Mouse (Mus musculus): ENCODE data around the gene H2-K1. TPM values are rescaled to one million over a fixed set of nuclear protein-coding genes. Genes with fewer than 3 reads are reported as not detected.
"Not testable (repeated sequence)": the region's sequence is repeated elsewhere in the genome, so short reads cannot be mapped to it uniquely, and the experiment has no call there.

H2-K1 gene
- total RNA-seq, 2 experiments from 2014 or later: 173 to 174 TPM

DNA sequence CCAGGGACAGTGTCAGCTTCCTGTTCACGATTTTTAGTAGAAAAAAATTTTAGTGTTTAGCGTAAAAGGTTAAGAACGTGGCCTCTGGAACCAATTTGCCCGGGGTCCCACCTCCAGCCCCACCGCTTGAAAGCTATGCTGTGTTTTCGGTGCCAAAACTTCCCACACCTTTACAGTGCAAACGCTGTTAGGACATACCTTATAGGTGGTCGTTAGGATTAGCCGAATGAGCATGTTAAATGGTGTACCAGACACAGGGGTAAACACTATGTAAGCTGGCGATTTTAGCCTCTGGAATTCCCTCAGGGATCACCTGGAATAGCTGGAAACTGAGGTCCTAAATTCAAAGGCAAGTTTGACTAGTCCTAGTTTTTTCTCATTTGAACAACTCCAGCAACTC lies 43.8 kb downstream of the H2-K1 start:
- DNase-seq (ENCODE audit: low spot score in 2 of 2): no peak

DNA sequence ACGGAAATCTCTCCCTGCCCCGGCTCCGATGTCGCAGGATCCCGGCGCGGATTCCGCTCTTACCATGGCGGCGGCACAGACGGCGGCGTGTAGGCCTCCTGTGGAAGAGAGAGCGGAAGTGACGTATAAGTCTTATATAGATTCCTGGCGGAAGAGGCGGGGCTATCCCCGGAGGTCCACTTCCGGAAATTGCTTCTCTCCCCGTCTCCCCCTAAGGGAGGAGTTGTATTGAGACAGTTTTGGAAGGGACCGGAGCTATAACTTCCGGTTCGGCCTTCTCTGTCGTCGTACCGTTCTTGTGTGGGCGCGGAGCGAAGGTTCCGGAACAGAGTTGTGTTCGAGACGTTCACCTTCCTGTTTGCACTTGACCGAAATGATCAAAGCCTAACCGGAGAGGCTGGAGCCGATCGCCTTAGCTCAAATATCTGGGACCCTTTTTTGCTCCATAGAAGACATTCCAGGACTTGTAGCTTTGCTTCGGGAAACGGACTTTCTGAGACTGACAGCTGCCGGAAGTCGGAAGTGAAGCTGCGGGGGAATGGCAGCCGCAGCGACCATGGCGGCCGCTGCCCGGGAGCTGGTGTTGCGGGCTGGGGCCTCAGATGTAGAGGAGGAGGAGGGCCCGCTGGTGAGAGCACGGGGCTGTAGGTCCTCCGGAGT lies 44.5 kb downstream of the H2-K1 start, which contains the start of the genes Vps52 and Rps18:
Vps52 (plus strand) TSS at position 258 of the 660 bp plus-strand sequence.
Rps18 (minus strand) TSS at position 447 of the 660 bp plus-strand sequence.
- peak; percentile 78 to 82 for DNase-seq (ENCODE audit: low spot score in 2 of 2)

DNA sequence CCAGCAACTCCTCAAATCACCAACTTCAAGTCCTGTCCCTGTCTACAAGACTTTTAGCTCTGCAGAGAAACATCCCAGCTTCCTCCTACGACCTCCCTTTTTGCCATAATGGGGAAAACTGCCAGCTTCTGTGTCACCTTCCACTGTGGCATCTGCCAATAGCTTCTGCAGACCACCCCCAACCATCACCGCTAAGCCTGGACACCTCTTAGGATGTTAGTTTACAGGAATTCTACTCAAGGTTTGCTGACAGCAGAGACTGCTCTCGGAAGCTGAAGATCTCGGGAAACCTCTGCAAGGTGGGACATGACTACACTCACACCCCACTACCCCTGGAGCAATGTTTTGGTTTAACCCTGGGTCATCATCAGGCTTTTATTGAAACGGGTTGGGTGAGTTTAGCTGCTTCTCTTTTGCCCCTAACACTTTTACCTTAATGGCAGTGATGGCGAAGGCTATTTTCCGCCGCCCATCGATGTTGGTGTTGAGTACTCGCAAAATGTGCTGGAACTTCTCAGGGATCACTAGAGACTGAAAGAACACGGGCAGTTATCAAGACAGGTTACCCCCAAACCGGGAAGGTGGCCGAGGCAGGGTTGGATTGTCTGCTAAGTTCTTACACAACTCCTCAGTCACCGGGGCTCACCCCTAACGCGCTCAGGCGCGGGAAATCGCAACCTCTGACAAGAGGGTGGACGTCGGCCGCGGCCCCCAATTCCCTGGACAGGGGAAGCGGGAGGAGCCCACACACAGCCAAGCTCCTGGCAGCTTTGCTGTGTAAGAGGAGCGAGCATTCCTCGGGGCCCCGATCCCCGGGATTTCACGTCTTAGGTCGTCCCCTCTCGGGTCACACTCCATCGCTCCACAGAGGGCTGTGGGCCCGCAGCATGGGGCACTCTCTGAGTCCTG lies 45.2 kb downstream of the H2-K1 start:
- DNase-seq (ENCODE audit: low spot score in 2 of 2): peak in 1 of 2 experiments; percentile 28

DNA sequence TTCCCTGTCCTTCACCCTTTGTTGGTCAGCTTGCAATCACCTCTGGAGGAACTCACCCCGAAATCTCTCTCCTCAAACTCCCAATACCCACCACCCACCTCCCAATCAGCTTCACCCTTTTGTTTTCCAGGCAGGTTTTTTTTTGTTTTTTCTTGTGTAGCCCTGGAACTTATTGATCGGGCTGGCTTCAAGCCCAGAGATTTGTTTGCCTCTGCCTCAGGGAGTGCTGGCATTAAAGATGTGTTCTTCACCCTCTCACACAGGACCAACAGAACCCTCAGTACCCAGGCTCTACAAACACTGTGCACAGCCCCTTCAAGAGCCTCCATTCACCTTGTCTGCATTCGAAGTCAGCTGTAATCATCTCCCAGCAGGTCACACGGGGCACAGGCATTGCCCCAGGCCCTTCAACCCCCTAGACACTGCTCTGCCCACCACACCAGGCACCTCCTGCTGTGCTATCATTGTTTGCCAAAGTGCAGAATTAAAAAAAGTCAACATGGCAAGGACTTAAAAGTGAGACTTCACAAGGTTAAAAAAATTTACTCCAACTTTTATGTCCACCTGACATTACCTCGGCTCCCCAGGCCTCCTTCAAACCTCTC lies 46.1 kb downstream of the H2-K1 start:
- DNase-seq (ENCODE audit: low spot score in 2 of 2): no peak

DNA sequence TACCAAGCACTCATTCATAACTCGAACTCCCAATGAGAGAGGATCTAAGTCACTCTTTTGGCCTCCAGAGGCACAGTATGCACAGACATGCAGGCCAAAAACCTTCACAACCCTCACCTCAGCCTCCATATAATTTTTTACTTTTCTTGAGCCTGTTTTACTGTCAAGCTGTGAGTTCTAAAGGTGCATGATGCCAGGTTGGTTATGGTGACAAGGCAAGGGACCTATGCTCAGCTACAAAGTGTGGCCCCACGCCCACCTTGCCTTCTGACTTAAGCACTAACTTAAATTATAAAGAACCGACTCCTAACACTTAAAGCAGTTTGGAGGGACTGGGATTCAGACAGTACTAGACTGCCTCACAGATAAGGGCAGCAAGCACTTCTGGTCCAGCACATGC lies 46.8 kb downstream of the H2-K1 start:
- DNase-seq (ENCODE audit: low spot score in 2 of 2): no peak

DNA sequence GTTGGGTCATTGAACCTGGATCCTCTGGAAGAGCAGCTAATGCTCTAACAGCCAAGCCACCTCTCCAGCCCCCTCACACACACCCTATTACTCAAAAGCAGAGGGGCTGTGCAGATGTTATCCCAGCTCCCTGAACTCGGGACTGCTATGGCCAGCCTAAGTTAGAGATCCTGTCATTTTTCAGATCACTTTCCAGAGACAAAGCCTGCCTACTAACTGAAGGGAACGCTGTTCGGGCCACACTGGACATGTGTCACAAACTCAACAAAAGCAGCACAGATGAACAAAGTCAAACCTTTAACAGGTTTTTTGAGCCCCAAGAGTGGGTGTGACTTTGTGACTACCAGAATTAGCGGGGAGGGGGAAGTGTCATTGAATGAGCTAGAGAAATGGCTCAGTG lies 47.3 kb downstream of the H2-K1 start:
- no peak for DNase-seq (ENCODE audit: low spot score in 2 of 2)

DNA sequence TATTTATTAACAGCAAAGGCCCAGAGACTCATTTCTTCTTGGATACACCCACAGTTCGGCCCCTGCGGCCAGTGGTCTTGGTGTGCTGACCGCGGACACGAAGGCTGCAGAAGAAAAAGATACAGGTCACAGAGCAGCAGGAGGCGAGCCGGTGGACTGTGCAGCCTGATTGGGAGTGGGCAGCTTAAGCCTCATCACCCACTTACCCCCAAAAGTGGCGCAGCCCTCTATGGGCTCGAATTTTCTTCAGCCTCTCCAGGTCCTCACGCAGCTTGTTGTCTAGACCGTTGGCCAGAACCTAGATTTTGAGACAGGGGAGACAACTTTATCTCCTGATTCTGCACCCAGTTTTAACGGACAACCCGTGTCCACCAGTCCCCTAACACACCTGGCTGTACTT lies 48.1 kb downstream of the H2-K1 start:
- DNase-seq (ENCODE audit: low spot score in 2 of 2): not testable (repeated sequence)

DNA sequence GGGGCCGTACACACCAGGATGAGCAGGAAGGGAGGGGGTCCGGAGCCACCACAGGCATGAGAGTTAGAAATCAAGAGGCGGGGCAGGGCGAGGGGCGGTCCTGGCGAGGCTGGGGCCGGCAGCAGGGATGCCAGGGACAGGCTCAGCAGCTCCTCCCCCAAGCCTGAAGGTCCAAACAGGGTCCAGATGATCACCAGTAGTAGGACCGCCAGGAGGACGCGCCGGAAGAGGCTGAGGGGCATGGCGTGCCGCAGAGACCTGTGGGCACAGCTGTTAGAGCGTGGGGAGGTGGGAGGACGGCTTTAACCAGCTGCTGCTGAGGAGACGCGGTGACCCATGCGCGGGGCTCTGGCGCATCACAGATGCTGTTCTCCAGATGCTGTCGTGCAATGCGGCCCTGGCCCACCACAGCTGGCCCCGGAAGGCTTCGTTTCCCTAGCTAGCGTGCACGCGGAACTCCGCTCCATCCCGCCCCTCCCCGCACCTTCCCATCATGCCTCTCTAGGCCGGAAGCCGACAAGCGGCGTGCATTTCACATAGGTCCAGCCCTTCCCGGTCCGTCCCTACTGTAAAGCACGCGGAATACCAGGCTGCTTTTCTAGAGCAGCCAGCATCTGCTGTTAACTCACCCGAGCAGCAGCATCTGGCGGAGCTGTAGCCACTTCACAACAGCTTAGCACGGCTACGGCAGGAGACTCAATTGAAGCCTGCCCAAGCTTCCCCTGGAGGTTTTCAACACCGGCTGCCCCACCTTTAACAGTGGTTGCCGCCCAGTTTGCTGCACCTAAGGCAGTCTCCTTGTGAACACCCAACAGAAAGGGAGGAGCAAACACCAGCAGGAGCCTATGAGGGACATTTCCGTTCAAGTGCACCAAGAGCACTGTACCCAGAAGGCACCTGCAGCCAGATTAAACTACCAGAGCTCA lies 48.9 kb downstream of the H2-K1 start, which contains the start of gene B3galt4:
B3galt4 (minus strand) TSS at position 468 of the 926 bp plus-strand sequence.
- DNase-seq (ENCODE audit: low spot score in 2 of 2): peak; percentile 57 to 70

DNA sequence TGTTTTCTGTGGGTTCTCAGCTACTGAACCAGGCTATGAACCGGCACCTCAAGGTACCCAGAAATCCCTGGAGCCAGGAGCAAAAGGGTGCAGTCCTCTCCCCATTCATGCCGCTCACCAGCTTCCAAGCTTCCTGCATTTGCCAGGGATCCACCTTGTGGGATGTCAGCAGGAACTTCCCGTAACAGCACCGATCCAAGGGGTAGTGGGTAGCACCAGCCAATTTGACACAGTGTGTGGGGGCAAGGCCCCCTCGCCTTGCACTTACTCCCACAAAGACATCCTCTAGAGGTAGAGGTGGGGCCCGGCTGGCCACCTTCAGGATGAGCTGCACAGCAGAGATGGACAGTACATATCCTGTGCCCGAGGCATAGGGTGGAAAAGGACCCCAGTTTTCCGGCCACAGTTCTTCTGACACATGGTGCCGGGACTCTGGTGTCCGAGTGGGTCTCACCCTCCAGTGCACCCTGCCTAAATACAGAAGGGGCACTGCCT lies 50.0 kb downstream of the H2-K1 start:
- DNase-seq (ENCODE audit: low spot score in 2 of 2): no peak

DNA sequence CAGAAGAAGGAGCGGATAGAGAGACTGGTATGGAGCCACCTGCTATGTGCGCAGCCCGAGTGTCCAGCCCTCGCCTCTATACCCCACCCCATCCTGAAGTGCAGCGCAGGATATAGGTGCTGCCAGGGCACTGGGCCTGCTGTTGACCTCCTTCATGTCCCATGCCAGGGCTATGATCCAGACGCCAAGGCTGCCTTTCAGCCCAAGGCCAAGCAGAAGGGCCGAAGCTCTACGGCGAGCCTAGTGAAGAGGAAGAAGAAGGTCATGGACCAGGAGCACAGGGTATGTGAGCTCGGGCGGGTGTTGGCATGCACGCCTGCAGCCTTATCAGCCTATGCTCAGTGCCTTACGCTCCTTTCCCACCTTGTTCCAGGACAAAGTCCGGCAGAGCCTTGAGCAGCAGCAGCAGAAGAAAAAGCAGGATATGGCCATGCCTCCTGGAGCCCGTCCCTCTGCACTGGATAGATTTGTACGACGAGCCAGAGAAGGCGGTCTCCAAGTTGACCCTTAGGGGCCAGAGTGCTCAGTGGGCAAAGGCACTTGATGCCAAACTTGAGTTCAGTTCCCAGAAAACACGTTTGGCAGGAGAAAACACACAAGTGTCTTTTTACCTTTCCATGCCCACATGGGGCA lies 51.1 kb downstream of the H2-K1 start:
- DNase-seq (ENCODE audit: low spot score in 2 of 2): no peak

DNA sequence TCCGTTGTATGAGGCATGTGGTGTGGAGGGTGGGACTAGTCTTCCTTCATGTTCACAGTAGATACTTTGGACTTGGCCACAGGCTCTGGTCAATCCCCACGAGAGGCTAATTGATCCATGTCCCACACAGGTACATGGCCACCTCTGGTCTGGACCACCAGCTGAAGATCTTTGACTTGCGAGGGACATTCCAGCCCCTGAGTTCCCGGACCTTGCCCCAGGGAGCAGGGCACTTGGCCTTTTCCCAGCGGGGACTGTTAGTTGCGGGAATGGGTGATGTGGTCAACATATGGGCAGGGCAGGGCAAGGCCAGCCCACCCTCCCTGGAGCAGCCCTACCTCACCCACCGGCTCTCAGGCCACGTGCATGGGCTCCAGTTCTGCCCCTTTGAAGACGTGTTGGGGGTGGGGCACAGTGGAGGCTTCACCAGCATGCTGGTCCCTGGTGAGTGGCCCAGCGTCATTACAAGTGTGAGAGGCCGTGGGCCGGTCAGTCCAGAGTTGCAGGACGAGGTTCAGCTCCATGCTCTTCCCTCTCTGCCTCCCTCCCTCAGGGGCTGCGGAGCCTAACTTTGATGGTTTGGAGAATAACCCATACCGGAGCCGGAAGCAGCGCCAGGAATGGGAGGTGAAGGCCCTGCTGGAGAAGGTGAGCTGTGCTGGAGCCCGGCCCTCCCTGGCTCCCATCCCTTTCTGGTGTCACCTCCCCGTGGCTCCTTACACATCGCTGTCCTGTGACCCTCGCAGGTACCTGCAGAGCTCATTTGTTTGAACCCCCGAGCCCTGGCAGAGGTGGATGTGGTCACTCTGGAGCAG lies 51.9 kb downstream of the H2-K1 start:
- no peak for DNase-seq (ENCODE audit: low spot score in 2 of 2)

DNA sequence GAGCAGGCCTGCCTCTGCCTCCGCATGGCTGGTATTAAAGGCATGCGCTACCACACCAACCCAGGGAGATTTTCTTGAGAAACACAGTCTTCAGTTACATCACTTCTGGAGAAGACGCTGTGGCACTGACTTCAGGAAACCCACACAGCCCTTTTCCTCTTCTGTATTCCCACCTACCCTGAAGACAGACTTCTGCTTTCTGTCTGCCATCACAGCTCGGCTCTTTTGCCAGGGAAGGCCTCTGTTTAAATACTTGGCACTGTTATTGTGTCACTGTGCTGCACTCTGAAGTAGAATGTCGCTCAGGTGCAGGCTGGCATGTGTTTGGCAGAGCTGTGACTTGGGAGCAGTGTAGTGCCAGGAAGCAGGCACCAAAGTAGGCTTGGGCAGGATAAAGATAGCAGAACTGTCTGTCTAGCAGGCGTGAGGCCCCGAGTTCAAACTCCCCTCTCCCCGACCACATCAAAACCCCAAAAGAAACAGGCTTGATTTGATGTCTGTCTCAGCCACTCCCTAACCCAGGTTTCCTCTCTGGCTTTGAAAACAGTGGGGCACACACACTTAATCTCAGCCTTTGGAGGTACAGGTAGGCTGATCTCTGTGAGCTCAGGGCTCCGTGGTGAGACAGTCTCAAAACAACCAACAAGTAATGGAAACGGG lies 52.6 kb downstream of the H2-K1 start:
- no peak for DNase-seq (ENCODE audit: low spot score in 2 of 2)

Small RNA genes within 50 kb of the gene (microRNA-seq; reads per million reads assigned to microRNA genes)
- 0.79 reads per million for gene Mir219a-1
- gene Mir219c: not detected

Other genes starting within 250 kb of the H2-K1 start
- gene Rab11b, start 239.8 kb downstream of the H2-K1 start, total RNA-seq (2021): 100 to 1,000 TPM; 305 to 306 TPM
- 10 to 100 TPM; 43.9 to 68.2 TPM for gene Angptl4, start 218.5 kb downstream of the H2-K1 start, total RNA-seq (2021)
- gene Kank3, start 189.8 kb downstream of the H2-K1 start, total RNA-seq (2021): 100 to 1,000 TPM; 117 to 136 TPM
- gene Rps28, start 175.8 kb downstream of the H2-K1 start, total RNA-seq (2021): 1,000 to 10,000 TPM; 1,918 to 2,060 TPM
- gene Ndufa7, start 175.8 kb downstream of the H2-K1 start, total RNA-seq (2021): 100 to 1,000 TPM; 354 to 402 TPM
- 10 to 100 TPM; 34.3 to 36.0 TPM for gene Cd320, start 157.3 kb downstream of the H2-K1 start, total RNA-seq (2021)
- gene Gm7029, start 126.5 kb downstream of the H2-K1 start, total RNA-seq (2021): not detected
- gene Kifc1, start 109.7 kb downstream of the H2-K1 start, total RNA-seq (2021): 10 to 100 TPM; 30.5 to 31.0 TPM
- gene Platr17, start 95.2 kb downstream of the H2-K1 start, total RNA-seq (2021): not detected
- gene Daxx, start 90.9 kb downstream of the H2-K1 start, total RNA-seq (2021): 10 to 100 TPM; 34.7 to 37.8 TPM
- 100 to 1,000 TPM; 122 to 131 TPM for gene Tapbp, start 84.4 kb downstream of the H2-K1 start, total RNA-seq (2021)
- gene Zbtb22, start 84.4 kb downstream of the H2-K1 start, total RNA-seq (2021): 10 to 100 TPM; 43.0 to 47.1 TPM
- gene Rgl2, start 70.8 kb downstream of the H2-K1 start, total RNA-seq (2021): 10 to 100 TPM; 87.9 to 94.5 TPM
- 10 to 100 TPM; 96.5 to 98.1 TPM for gene Pfdn6, start 60.0 kb downstream of the H2-K1 start, total RNA-seq (2021)
- gene Wdr46, start 59.7 kb downstream of the H2-K1 start, total RNA-seq (2021): 10 to 100 TPM; 35.1 to 35.2 TPM
- gene B3galt4, start 48.9 kb downstream of the H2-K1 start, total RNA-seq (2021): 1 to 10 TPM; 7.1 to 7.2 TPM
- gene Vps52, start 44.5 kb downstream of the H2-K1 start, total RNA-seq (2021): 10 to 100 TPM; 62.8 to 72.5 TPM
- gene Rps18, start 44.3 kb downstream of the H2-K1 start, total RNA-seq (2021): 1,000 to 10,000 TPM; 1,180 to 1,281 TPM
- 10 to 100 TPM; 49.0 to 54.3 TPM for gene Ring1, start 24.3 kb upstream of the H2-K1 start, total RNA-seq (2021)
- 100 to 1,000 TPM; 135 to 144 TPM for gene H2-Ke6, start 27.7 kb upstream of the H2-K1 start, total RNA-seq (2021)
- 100 to 1,000 TPM; 145 to 156 TPM for gene Slc39a7, start 31.3 kb upstream of the H2-K1 start, total RNA-seq (2021)
- 10 to 100 TPM; 74.5 to 78.0 TPM for gene Rxrb, start 31.5 kb upstream of the H2-K1 start, total RNA-seq (2021)
- gene Col11a2, start 39.1 kb upstream of the H2-K1 start, total RNA-seq (2021): 1 to 10 TPM; 3.1 to 6.4 TPM
- gene H2-Oa, start 92.0 kb upstream of the H2-K1 start, total RNA-seq (2021): under 1 TPM in 1 of 2 experiments, not detected in 1; 0.31 TPM
- gene H2-DMa, start 119.2 kb upstream of the H2-K1 start, total RNA-seq (2021): 10 to 100 TPM; 11.2 to 11.7 TPM
- gene Brd2, start 122.3 kb upstream of the H2-K1 start, total RNA-seq (2021): 100 to 1,000 TPM; 225 to 226 TPM
- gene H2-DMb2, start 143.0 kb upstream of the H2-K1 start, total RNA-seq (2021): 1 to 10 TPM; 1.2 to 3.0 TPM
- 1 to 10 TPM; 1.9 to 3.8 TPM for gene H2-DMb1, start 152.7 kb upstream of the H2-K1 start, total RNA-seq (2021)
- 10 to 100 TPM; 20.8 to 22.1 TPM for gene Tap1, start 187.2 kb upstream of the H2-K1 start, total RNA-seq (2021)
- gene Psmb9, start 187.4 kb upstream of the H2-K1 start, total RNA-seq (2021): 10 to 100 TPM; 12.6 to 15.0 TPM
- gene Psmb8, start 197.4 kb upstream of the H2-K1 start, total RNA-seq (2021): 10 to 100 TPM; 25.0 to 27.4 TPM
- gene Tap2, start 203.2 kb upstream of the H2-K1 start, total RNA-seq (2021): 10 to 100 TPM; 32.9 to 33.2 TPM
- gene H2-Ob, start 238.6 kb upstream of the H2-K1 start, total RNA-seq (2021): under 1 TPM; 0.28 to 0.65 TPM

Data from adrenal gland, postnatal 4 days (tissue).